Mouse (Mus musculus) hindbrain, embryonic 16.5 days (tissue): Measurements from ENCODE around the gene Gmpr2. TPM values are rescaled to one million over a fixed set of nuclear protein-coding genes. Genes with fewer than 3 reads are reported as not detected.

ENCODE experiments used
- polyA plus RNA-seq: library from polyadenylated mRNA; unstranded; fragments of >200 nt; fragmentation: Nextera tagmentation; extraction: Ambion mirVana; gene quantifications from 2 replicates; pipeline ENCODE4 v1.2.1, GENCODE M21; 2015

Gmpr2 gene
- polyA plus RNA-seq, 1 experiment from 2014 or later, result 48.6 TPM

Other genes starting within 250 kb of the Gmpr2 start
- 28.6 and 29.5 TPM in 2 replicates for gene Dhrs4, start 193.2 kb upstream of the Gmpr2 start, polyA plus RNA-seq
- gene Carmil3, start 181.3 kb upstream of the Gmpr2 start, polyA plus RNA-seq, result 22.9 and 26.2 TPM in 2 replicates
- gene Cpne6, start 161.5 kb upstream of the Gmpr2 start, polyA plus RNA-seq, result 10.2 and 11.7 TPM in 2 replicates
- 0.15 and 0.23 TPM in 2 replicates for gene Nrl, start 147.0 kb upstream of the Gmpr2 start, polyA plus RNA-seq
- 29.3 and 32.4 TPM in 2 replicates for gene Pck2, start 131.7 kb upstream of the Gmpr2 start, polyA plus RNA-seq
- 110 and 127 TPM in 2 replicates for gene Dcaf11, start 111.9 kb upstream of the Gmpr2 start, polyA plus RNA-seq
- gene A730061H03Rik, start 111.5 kb upstream of the Gmpr2 start, polyA plus RNA-seq, result 0.89 and 1.4 TPM in 2 replicates
- 0.26 and 1.4 TPM in 2 replicates for gene Fitm1, start 96.3 kb upstream of the Gmpr2 start, polyA plus RNA-seq
- gene Psme1, start 93.8 kb upstream of the Gmpr2 start, polyA plus RNA-seq, result 223 and 230 TPM in 2 replicates
- 49.4 and 64.2 TPM in 2 replicates for gene Emc9, start 86.6 kb upstream of the Gmpr2 start, polyA plus RNA-seq
- gene Psme2, start 80.8 kb upstream of the Gmpr2 start, polyA plus RNA-seq, result 170 and 173 TPM in 2 replicates
- 18.2 and 20.3 TPM in 2 replicates for gene Rnf31, start 80.2 kb upstream of the Gmpr2 start, polyA plus RNA-seq
- gene Irf9, start 68.4 kb upstream of the Gmpr2 start, polyA plus RNA-seq, result 9.7 and 10.6 TPM in 2 replicates
- gene Rec8, start 53.9 kb upstream of the Gmpr2 start, polyA plus RNA-seq, result 16.8 and 20.2 TPM in 2 replicates
- gene Ipo4, start 36.0 kb upstream of the Gmpr2 start, polyA plus RNA-seq, result 116 and 131 TPM in 2 replicates
- gene Gm49378, start 34.0 kb upstream of the Gmpr2 start, polyA plus RNA-seq, result 1.5 and 1.6 TPM in 2 replicates
- gene Tm9sf1, start 28.1 kb upstream of the Gmpr2 start, polyA plus RNA-seq, result 68.7 and 72.1 TPM in 2 replicates
- 0.32 and 0.53 TPM in 2 replicates for gene Tssk4, start 21.8 kb upstream of the Gmpr2 start, polyA plus RNA-seq
- gene Mdp1, start 11.4 kb upstream of the Gmpr2 start, polyA plus RNA-seq, result 77.2 and 82.8 TPM in 2 replicates
- 567 and 599 TPM in 2 replicates for gene Nedd8, start 183 bp downstream of the Gmpr2 start, polyA plus RNA-seq
- gene Tinf2, start 9.9 kb downstream of the Gmpr2 start, polyA plus RNA-seq, result 25.3 and 25.7 TPM in 2 replicates
- 0.20 and 0.41 TPM in 2 replicates for gene Tgm1, start 42.0 kb downstream of the Gmpr2 start, polyA plus RNA-seq
- gene Rabggta, start 50.3 kb downstream of the Gmpr2 start, polyA plus RNA-seq, result 60.3 and 65.8 TPM in 2 replicates
- gene Dhrs1, start 73.7 kb downstream of the Gmpr2 start, polyA plus RNA-seq, result 85.9 and 90.3 TPM in 2 replicates
- 27.1 and 27.9 TPM in 2 replicates for gene Nop9, start 73.8 kb downstream of the Gmpr2 start, polyA plus RNA-seq
- gene Cideb, start 86.5 kb downstream of the Gmpr2 start, polyA plus RNA-seq, result 0.17 and 0.63 TPM in 2 replicates
- gene Ltb4r2, start 89.5 kb downstream of the Gmpr2 start, polyA plus RNA-seq, result 0.47 and 0.66 TPM in 2 replicates
- 0.22 and 0.79 TPM in 2 replicates for gene Ltb4r1, start 94.0 kb downstream of the Gmpr2 start, polyA plus RNA-seq
- gene Adcy4, start 112.2 kb downstream of the Gmpr2 start, polyA plus RNA-seq, result 3.5 and 5.1 TPM in 2 replicates
- 2.3 and 3.6 TPM in 2 replicates for gene Ripk3, start 116.9 kb downstream of the Gmpr2 start, polyA plus RNA-seq
- 6.5 and 11.9 TPM in 2 replicates for gene Nfatc4, start 151.2 kb downstream of the Gmpr2 start, polyA plus RNA-seq
- 8.4 and 13.7 TPM in 2 replicates for gene Nynrin, start 182.1 kb downstream of the Gmpr2 start, polyA plus RNA-seq
- gene Cbln3, start 212.5 kb downstream of the Gmpr2 start, polyA plus RNA-seq, result 0.35 and 0.56 TPM in 2 replicates
- gene Khnyn, start 213.0 kb downstream of the Gmpr2 start, polyA plus RNA-seq, result 9.1 and 11.4 TPM in 2 replicates
- 163 and 175 TPM in 2 replicates for gene Sdr39u1, start 228.4 kb downstream of the Gmpr2 start, polyA plus RNA-seq